Mouse (Mus musculus) E14TG2a.4 (cell line): ENCODE data around the gene Wdr82.

Source experiments
- H3K27me3 ChIP-seq: 2 replicates; pipeline ENCODE4 v1.6.1; 2014; ENCODE audit warnings: low read length, control low read depth; ENCODE audit not compliant: insufficient read depth
- H3K36me3 ChIP-seq: 2 replicates; pipeline ENCODE4 v1.6.1; 2014; ENCODE audit warnings: low read length, control low read depth; ENCODE audit not compliant: insufficient read depth
- H3K4me1 ChIP-seq: replicated peaks from 2 replicates; pipeline ENCODE4 v1.6.1; 2014; ENCODE audit warnings: low read depth, low read length, control low read depth
- H3K4me3 ChIP-seq: replicated peaks from 2 replicates; pipeline ENCODE4 v1.5.1; 2014; ENCODE audit warnings: mild to moderate bottlenecking, low read length
- H3K9me3 ChIP-seq: 2 replicates; pipeline ENCODE4 v1.6.1; 2014; ENCODE audit warnings: low read length, control low read depth
- CTCF ChIP-seq: conservative IDR thresholded peaks from 2 replicates; pipeline ENCODE4 v1.5.1; 2014; ENCODE audit warnings: low read length
- NANOG ChIP-seq: IDR thresholded peaks from 2 replicates; pipeline ENCODE4 v1.6.1; 2014; ENCODE audit warnings: borderline replicate concordance, low read length, mixed read lengths
- POU5F1 ChIP-seq: IDR thresholded peaks from 2 replicates; pipeline ENCODE4 v1.6.1; 2014; ENCODE audit warnings: low read length, borderline replicate concordance

Gene Wdr82

DNA sequence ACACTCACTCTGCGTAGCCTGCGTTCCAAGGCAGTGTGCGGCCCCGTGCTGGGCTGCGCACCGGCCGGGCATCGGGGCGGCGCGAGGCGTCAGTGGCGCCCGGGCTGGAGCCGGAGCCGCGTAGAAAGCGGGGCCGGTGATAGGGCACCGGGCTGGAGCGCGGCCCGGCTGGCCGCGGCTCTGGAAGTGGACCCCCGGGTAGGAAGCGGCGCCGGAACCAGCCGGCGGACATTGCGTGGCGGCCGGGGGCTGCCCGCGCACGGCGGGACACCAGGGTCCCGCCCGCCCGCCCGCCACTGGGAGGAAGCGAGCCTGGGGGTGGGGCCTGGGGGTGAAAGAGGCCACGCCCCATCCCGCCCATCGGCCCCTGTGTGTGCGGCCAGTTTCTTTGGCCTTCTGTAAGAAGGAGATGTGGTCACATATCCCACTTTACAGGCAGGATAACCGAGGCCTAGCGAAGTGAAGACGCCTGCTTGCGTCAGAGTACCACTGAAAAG is 28.3 kb downstream of the Wdr82 start:
- TF ChIP-seq CTCF (no peak), POU5F1 (no peak), NANOG (no peak)
- Histone ChIP-seq H3K9me3 (peaks cover 5% of the 10 kb centered on the region), H3K36me3 (peaks cover 42% of the 10 kb centered on the region), H3K4me1 (peaks cover 57% of the 10 kb centered on the region), H3K4me3 (peak overlapping the region; percentile 84), H3K27me3 (no peaks in the 10 kb centered on the region; the same call in 1 of the 2 replicates)

GRCm38 (mm10) chr9:106199535-106200272 is 29.0 kb downstream of the Wdr82 start, which contains the start of gene Ppm1m:
Gene Ppm1m (minus strand): TSS chr9:106199746.
- peaks cover 5% of the 10 kb centered on the region for H3K9me3 ChIP-seq

GRCm38 (mm10) chr9:106201895-106202294 is 31.2 kb downstream of the Wdr82 start:
- Histone ChIP-seq H3K4me3 (peak overlapping the region; percentile 92), H3K27me3 (no peaks in the 10 kb centered on the region; the same call in 1 of the 2 replicates), H3K4me1 (peaks cover 80% of the 10 kb centered on the region), H3K36me3 (peaks cover 40% of the 10 kb centered on the region), H3K9me3 (no peaks in the 10 kb centered on the region)
- no peak for TF ChIP-seq CTCF
- TF ChIP-seq POU5F1, result no peak
- no peak for TF ChIP-seq NANOG

More at GRCm38 (mm10) chr9:106199535-106200272, 29.0 kb downstream of the Wdr82 start, which contains the start of gene Ppm1m:
- Histone ChIP-seq H3K4me1 (peaks cover 59% of the 10 kb centered on the region), H3K36me3 (peaks cover 42% of the 10 kb centered on the region), H3K4me3 (peak within 1 kb of the TSS; percentile 84), H3K27me3 (no peaks in the 10 kb centered on the region; the same call in 1 of the 2 replicates)
- TF ChIP-seq CTCF (no peak), POU5F1 (no peak), NANOG (no peak)

GRCm38 (mm10) chr9:106202819-106203636 is 32.3 kb downstream of the Wdr82 start, which contains the start of gene Twf2:
Gene Twf2 (plus strand): TSS chr9:106203108.
- Histone ChIP-seq H3K4me3 (peak within 1 kb of the TSS; percentile 92), H3K4me1 (peaks cover 78% of the 10 kb centered on the region), H3K27me3 (no peaks in the 10 kb centered on the region), H3K36me3 (peaks cover 38% of the 10 kb centered on the region), H3K9me3 (no peaks in the 10 kb centered on the region)
- TF ChIP-seq NANOG, result no peak
- no peak for TF ChIP-seq POU5F1
- no peak for TF ChIP-seq CTCF

- peak overlapping the region; percentile 92 for H3K4me3 ChIP-seq
- peaks cover 83% of the 10 kb centered on the region for H3K4me1 ChIP-seq
- peaks cover 49% of the 10 kb centered on the region for H3K36me3 ChIP-seq
- no peaks in the 10 kb centered on the region for H3K9me3 ChIP-seq
- no peaks in the 10 kb centered on the region for H3K27me3 ChIP-seq
- no peak for TF ChIP-seq CTCF
- no peak for TF ChIP-seq POU5F1
- TF ChIP-seq NANOG, result no peak
Observed at GRCm38 (mm10) chr9:106203990-106204851, 33.5 kb downstream of the Wdr82 start.

GRCm38 (mm10) chr9:106205713-106206290 is 35.1 kb downstream of the Wdr82 start:
- Histone ChIP-seq H3K4me1 (peaks cover 82% of the 10 kb centered on the region), H3K9me3 (no peaks in the 10 kb centered on the region), H3K4me3 (peak overlapping the region; percentile 60), H3K36me3 (peaks cover 59% of the 10 kb centered on the region), H3K27me3 (no peaks in the 10 kb centered on the region)
- TF ChIP-seq NANOG (no peak), POU5F1 (no peak), CTCF (no peak)

DNA sequence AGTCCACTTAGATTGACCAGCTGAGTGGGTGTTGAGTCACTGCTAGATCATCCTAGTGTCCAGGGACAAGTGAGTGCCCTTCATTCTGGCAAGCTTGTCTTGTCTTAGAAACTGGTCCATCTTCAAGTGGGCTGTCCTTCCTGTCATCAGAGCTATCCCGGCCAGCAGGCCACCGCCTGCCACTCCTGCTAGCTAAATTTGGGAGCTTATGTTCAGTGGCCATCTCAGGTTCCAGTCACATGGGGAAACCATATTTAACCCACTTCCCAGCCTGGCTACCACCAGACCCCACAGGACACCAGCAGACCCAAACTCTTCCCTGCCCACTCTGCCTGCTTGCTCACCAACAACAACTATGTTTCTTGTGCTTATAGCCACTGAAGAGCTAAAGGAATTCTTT is 35.8 kb downstream of the Wdr82 start:
- H3K36me3 ChIP-seq, result peaks cover 59% of the 10 kb centered on the region
- no peaks in the 10 kb centered on the region for H3K9me3 ChIP-seq
- H3K27me3 ChIP-seq, result no peaks in the 10 kb centered on the region
- TF ChIP-seq CTCF, result no peak
- TF ChIP-seq NANOG, result no peak
- TF ChIP-seq POU5F1, result no peak
- H3K4me3 ChIP-seq, result 0 out of 2 replicates have a peak overlapping the region, but pooled peaks have one; percentile 60
- H3K4me1 ChIP-seq, result peaks cover 80% of the 10 kb centered on the region
